Mouse (Mus musculus): ENCODE data around the gene Pik3cb. TPM values are rescaled to one million over a fixed set of nuclear protein-coding genes. Genes with fewer than 3 reads are reported as not detected.

The Pik3cb gene
- polyA plus RNA-seq, 1 experiment from 2014 or later = 0.90 TPM

DNA sequence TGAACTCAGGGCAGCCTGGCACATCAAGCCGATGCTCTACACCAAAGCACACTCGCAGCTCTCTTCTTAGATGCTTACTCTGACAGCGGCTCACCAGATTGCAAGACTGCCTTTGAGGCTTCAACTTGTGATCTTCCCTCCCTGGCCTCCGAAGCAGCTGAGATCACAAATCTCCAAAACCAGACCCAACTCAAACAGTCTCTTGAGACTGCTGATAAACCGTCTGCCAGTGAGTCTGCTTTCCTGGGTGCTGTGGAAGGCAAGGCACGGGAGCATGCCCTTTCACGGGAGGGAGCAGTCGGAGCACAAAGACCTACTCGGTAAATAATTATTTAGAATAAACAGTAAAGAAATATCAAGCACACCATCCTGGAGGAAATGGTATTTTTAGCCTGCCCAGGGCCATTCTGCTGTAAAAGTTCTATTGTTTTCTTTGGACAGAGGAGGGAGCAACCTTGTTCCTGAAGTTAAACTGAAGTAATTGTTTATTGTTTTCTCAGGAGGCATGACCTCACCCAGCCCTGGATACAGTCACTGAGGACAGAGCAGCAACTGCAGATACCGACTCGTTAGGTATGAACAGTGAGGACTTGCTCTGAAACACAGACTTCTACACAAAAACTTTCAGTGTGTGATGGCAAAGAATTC lies 41.8 kb downstream of the Pik3cb start:
- ATAC-seq (ENCODE audit: low FRiP score, low TSS enrichment) = peak; percentile 71; the same call in 1 of the 2 replicates
- H3K9ac ChIP-seq (replicated peaks; ENCODE audit: low read length) = no peak overlapping the region
- 33% methylated on average over 11 of the region's 11 CpGs for WGBS
- no peak overlapping the region for H3K4me3 ChIP-seq (ENCODE audit: low read length)
- no peaks in the 10 kb centered on the region for H3K36me3 ChIP-seq (ENCODE audit: insufficient read depth, low read length)
- no peaks in the 10 kb centered on the region for H3K9me3 ChIP-seq (ENCODE audit: low read length)
- no peak overlapping the region; the same call in 1 of the 2 replicates for H3K4me2 ChIP-seq (replicated peaks; ENCODE audit: low read depth, low read length)
- H3K27ac ChIP-seq (ENCODE audit: low read length) = peak overlapping the region; percentile 76
- H3K4me1 ChIP-seq (ENCODE audit: insufficient read depth, low read length) = peaks cover 7% of the 10 kb centered on the region
- H3K27me3 ChIP-seq (ENCODE audit: insufficient read depth, low read length) = no peaks in the 10 kb centered on the region

DNA sequence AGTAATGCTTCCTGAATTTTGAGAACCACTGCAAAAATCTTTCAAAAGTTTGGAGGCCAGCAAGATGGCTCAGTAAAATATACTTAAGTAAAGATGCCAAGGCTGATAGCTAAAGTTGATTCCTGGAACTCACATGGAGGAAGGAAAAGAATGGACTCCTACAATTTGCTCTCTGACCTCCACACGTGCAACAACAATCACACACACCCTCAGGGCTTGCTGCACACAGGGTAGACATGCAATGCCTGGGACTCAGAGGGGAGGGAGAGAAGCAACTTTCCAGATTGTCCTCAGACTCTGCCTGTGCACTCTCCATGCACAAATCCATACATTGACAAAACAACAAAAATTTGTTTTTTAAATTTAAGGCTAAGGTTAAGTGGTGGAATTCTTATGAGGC lies 42.8 kb downstream of the Pik3cb start:
- H3K9ac ChIP-seq (replicated peaks; ENCODE audit: low read length) = no peak overlapping the region
- no peaks in the 10 kb centered on the region for H3K27me3 ChIP-seq (ENCODE audit: insufficient read depth, low read length)
- no peaks in the 10 kb centered on the region for H3K9me3 ChIP-seq (ENCODE audit: low read length)
- H3K27ac ChIP-seq (ENCODE audit: low read length) = no peak overlapping the region
- H3K4me2 ChIP-seq (replicated peaks; ENCODE audit: low read depth, low read length) = no peak overlapping the region
- H3K4me1 ChIP-seq (ENCODE audit: insufficient read depth, low read length) = peaks cover 7% of the 10 kb centered on the region
- 35% methylated on average over 1 of the region's 1 CpGs for WGBS
- H3K4me3 ChIP-seq (ENCODE audit: low read length) = no peak overlapping the region
- no peaks in the 10 kb centered on the region for H3K36me3 ChIP-seq (ENCODE audit: insufficient read depth, low read length)
- ATAC-seq (ENCODE audit: low FRiP score, low TSS enrichment) = no peak

DNA sequence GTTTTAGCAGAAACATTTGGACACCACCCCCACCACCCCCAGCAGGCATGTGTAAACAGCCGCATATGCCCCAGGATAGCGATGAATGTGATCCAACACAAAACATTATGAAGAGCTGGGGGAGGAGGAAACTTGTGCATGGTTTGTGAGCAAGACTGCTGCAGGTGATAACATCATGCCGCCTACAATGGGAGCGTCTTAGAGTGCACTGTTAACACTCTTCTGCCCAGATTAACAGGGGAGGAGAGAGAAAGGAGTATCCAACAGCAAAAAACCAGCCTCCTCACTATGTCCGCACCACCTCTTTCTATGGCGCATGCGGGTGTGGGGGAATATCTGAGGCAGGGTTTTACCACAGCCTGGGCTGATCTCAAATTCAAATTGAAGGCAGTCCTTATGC lies 45.2 kb downstream of the Pik3cb start:
- ATAC-seq (ENCODE audit: low FRiP score, low TSS enrichment) = no peak

DNA sequence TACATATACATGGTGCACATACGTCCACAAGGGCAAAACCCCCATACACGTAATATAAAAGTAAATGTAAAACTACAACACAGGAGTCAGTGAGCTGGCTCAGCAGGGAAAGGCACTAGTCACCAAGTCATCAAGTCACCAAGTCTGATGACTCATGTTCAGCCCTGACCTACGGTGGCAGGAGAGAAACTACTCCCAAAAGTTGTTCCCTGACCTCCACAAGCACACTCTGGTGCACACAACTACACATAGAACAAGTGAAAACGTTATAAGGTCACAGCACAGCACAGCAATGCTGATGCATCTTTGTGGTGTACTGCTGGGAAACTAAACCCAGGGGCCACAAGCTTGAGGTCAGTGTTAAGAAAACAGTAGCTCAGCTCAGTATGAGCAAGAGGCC lies 49.9 kb downstream of the Pik3cb start:
- Histone ChIP-seq H3K4me2 (replicated peaks; ENCODE audit: low read depth, low read length) (no peak overlapping the region), H3K4me3 (ENCODE audit: low read length) (no peak overlapping the region), H3K9ac (replicated peaks; ENCODE audit: low read length) (no peak overlapping the region), H3K36me3 (ENCODE audit: insufficient read depth, low read length) (no peaks in the 10 kb centered on the region), H3K27ac (ENCODE audit: low read length) (no peak overlapping the region), H3K9me3 (ENCODE audit: low read length) (no peaks in the 10 kb centered on the region), H3K27me3 (ENCODE audit: insufficient read depth, low read length) (no peaks in the 10 kb centered on the region), H3K4me1 (ENCODE audit: insufficient read depth, low read length) (no peaks in the 10 kb centered on the region)
- 73% methylated on average over 4 of the region's 4 CpGs for WGBS
- no peak for ATAC-seq (ENCODE audit: low FRiP score, low TSS enrichment)

More for the DNA sequence above, 45.2 kb downstream of the Pik3cb start:
- H3K9ac ChIP-seq (replicated peaks; ENCODE audit: low read length) = no peak overlapping the region
- no peak overlapping the region for H3K4me2 ChIP-seq (replicated peaks; ENCODE audit: low read depth, low read length)
- no peaks in the 10 kb centered on the region for H3K36me3 ChIP-seq (ENCODE audit: insufficient read depth, low read length)
- no peaks in the 10 kb centered on the region for H3K27me3 ChIP-seq (ENCODE audit: insufficient read depth, low read length)
- H3K4me3 ChIP-seq (ENCODE audit: low read length) = no peak overlapping the region
- WGBS = 72% methylated on average over 7 of the region's 7 CpGs
- H3K4me1 ChIP-seq (ENCODE audit: insufficient read depth, low read length) = peaks cover 7% of the 10 kb centered on the region
- no peaks in the 10 kb centered on the region for H3K9me3 ChIP-seq (ENCODE audit: low read length)
- H3K27ac ChIP-seq (ENCODE audit: low read length) = no peak overlapping the region

DNA sequence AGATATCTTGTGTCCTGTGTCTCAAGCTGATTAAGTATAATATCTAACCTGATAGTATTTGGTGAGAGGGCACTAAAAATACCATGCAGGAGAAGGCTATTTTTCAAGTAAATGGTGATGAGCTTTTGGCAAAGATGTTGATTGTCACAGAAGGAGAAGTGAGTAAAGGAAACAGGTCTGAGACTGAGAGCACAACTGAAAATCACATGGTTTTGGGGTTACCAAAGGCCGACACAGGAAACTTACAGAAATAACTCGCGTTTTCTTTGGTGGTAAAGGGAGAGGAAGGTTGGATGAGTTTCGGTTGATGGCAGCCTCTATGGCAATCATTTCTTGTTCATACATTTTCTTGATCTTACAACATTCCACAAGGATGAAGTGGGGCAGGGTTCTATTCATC lies 50.5 kb downstream of the Pik3cb start:
- H3K27me3 ChIP-seq (ENCODE audit: insufficient read depth, low read length) = no peaks in the 10 kb centered on the region
- H3K27ac ChIP-seq (ENCODE audit: low read length) = no peak overlapping the region
- no peaks in the 10 kb centered on the region for H3K4me1 ChIP-seq (ENCODE audit: insufficient read depth, low read length)
- no peak overlapping the region for H3K9ac ChIP-seq (replicated peaks; ENCODE audit: low read length)
- 88% methylated on average over 4 of the region's 4 CpGs for WGBS
- H3K4me3 ChIP-seq (ENCODE audit: low read length) = no peak overlapping the region
- H3K36me3 ChIP-seq (ENCODE audit: insufficient read depth, low read length) = no peaks in the 10 kb centered on the region
- H3K4me2 ChIP-seq (replicated peaks; ENCODE audit: low read depth, low read length) = no peak overlapping the region
- no peak for ATAC-seq (ENCODE audit: low FRiP score, low TSS enrichment)
- no peaks in the 10 kb centered on the region for H3K9me3 ChIP-seq (ENCODE audit: low read length)

DNA sequence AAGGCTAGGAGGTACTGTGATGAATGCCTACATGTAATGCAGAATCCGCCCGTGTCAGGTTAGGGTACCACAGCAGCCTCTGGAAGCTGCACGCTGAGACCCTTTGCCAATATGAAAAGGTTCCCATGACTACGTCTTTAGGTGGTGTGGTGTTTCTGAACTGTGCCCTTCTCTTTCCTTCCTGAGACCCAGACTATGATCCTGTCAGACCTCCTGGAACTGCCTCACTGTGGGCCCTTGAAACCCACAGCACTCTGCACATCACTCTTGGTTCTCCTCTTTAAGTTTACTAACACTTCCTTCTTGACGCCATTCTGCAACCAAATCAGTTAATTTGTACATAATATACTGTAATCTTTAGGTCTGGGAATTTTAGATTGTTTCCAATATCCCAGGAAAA lies 58.7 kb downstream of the Pik3cb start:
- H3K27ac ChIP-seq (ENCODE audit: low read length) = no peak overlapping the region
- 96% methylated on average over 5 of the region's 5 CpGs for WGBS
- ATAC-seq (ENCODE audit: low FRiP score, low TSS enrichment) = no peak

DNA sequence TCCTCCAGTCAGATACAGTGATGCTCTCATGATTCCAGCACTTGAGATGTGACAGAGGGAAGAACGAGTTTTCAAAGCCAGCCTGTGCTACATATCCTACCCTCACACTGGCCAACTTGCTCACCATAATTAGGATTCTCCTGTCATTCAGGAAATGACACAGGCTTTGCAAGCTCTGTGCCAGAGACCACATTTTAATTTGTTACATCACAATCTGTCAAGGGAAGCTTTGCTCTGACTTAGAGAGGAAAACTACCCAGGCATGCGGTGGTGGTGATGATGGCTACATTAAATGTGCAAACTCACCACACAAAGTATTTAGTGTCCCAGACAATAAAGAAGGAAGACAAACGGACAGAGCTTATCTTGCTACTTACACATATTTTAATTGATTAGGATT lies 59.1 kb downstream of the Pik3cb start:
- WGBS = 82% methylated on average over 3 of the region's 3 CpGs
- Histone ChIP-seq H3K9me3 (ENCODE audit: low read length) (no peaks in the 10 kb centered on the region), H3K4me1 (ENCODE audit: insufficient read depth, low read length) (no peaks in the 10 kb centered on the region), H3K27me3 (ENCODE audit: insufficient read depth, low read length) (no peaks in the 10 kb centered on the region), H3K36me3 (ENCODE audit: insufficient read depth, low read length) (no peaks in the 10 kb centered on the region), H3K4me2 (replicated peaks; ENCODE audit: low read depth, low read length) (no peak overlapping the region), H3K9ac (replicated peaks; ENCODE audit: low read length) (no peak overlapping the region), H3K27ac (ENCODE audit: low read length) (no peak overlapping the region), H3K4me3 (ENCODE audit: low read length) (no peak overlapping the region)
- ATAC-seq (ENCODE audit: low FRiP score, low TSS enrichment) = no peak

More for the DNA sequence above, 58.7 kb downstream of the Pik3cb start:
- no peaks in the 10 kb centered on the region for H3K36me3 ChIP-seq (ENCODE audit: insufficient read depth, low read length)
- H3K9ac ChIP-seq (replicated peaks; ENCODE audit: low read length) = no peak overlapping the region
- no peaks in the 10 kb centered on the region for H3K27me3 ChIP-seq (ENCODE audit: insufficient read depth, low read length)
- H3K4me1 ChIP-seq (ENCODE audit: insufficient read depth, low read length) = no peaks in the 10 kb centered on the region
- H3K9me3 ChIP-seq (ENCODE audit: low read length) = no peaks in the 10 kb centered on the region
- H3K4me3 ChIP-seq (ENCODE audit: low read length) = no peak overlapping the region
- no peak overlapping the region for H3K4me2 ChIP-seq (replicated peaks; ENCODE audit: low read depth, low read length)

DNA sequence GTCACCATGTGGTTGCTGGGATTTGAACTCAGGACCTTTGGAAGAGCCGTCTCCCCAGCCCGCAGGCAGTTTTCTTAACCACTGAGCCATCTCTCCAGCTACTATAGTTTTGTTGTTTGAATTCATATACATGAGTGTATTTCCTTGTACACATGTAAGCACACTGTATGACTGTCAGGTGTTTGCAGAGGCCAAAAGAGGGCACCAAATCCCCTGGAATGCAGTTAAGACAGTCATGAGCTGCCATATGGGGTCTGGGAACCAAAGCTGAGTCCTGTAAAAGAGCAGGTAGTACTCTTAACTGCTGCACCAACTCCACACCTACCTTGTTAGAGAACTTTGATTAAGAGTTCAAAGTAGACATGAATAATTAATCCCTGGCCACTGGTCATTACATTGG lies 59.8 kb downstream of the Pik3cb start:
- Histone ChIP-seq H3K4me3 (ENCODE audit: low read length) (no peak overlapping the region), H3K4me2 (replicated peaks; ENCODE audit: low read depth, low read length) (no peak overlapping the region), H3K27me3 (ENCODE audit: insufficient read depth, low read length) (no peaks in the 10 kb centered on the region), H3K9me3 (ENCODE audit: low read length) (no peaks in the 10 kb centered on the region), H3K4me1 (ENCODE audit: insufficient read depth, low read length) (no peaks in the 10 kb centered on the region), H3K36me3 (ENCODE audit: insufficient read depth, low read length) (no peaks in the 10 kb centered on the region), H3K27ac (ENCODE audit: low read length) (no peak overlapping the region), H3K9ac (replicated peaks; ENCODE audit: low read length) (no peak overlapping the region)
- no peak for ATAC-seq (ENCODE audit: low FRiP score, low TSS enrichment)
- 98% methylated on average over 2 of the region's 2 CpGs for WGBS

DNA sequence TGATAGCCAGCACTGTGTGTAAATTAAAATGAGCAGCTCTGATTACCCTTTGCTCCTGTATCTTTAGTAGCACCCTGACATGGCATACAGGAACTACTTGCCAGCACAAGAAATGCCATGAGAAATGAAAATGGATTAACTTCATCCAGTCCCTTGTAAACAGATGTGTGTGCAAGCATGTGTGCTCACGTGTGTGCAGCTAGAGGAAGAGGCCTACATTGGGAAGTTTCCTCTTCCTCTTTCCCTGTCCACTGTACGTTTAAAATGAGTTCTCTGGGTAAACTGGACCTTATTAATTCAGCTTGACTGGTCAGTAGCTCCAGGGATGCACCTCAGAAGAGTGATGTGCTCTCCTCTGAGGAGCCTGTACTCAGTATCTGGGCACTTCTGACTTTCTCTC lies 66.0 kb downstream of the Pik3cb start:
- Histone ChIP-seq H3K4me3 (ENCODE audit: low read length) (no peak overlapping the region), H3K9me3 (ENCODE audit: low read length) (no peaks in the 10 kb centered on the region), H3K9ac (replicated peaks; ENCODE audit: low read length) (no peak overlapping the region), H3K4me1 (ENCODE audit: insufficient read depth, low read length) (no peaks in the 10 kb centered on the region), H3K27me3 (ENCODE audit: insufficient read depth, low read length) (no peaks in the 10 kb centered on the region), H3K36me3 (ENCODE audit: insufficient read depth, low read length) (no peaks in the 10 kb centered on the region), H3K27ac (ENCODE audit: low read length) (no peak overlapping the region), H3K4me2 (replicated peaks; ENCODE audit: low read depth, low read length) (no peak overlapping the region)
- no peak for ATAC-seq (ENCODE audit: low FRiP score, low TSS enrichment)
- 69% methylated on average over 2 of the region's 2 CpGs for WGBS

DNA sequence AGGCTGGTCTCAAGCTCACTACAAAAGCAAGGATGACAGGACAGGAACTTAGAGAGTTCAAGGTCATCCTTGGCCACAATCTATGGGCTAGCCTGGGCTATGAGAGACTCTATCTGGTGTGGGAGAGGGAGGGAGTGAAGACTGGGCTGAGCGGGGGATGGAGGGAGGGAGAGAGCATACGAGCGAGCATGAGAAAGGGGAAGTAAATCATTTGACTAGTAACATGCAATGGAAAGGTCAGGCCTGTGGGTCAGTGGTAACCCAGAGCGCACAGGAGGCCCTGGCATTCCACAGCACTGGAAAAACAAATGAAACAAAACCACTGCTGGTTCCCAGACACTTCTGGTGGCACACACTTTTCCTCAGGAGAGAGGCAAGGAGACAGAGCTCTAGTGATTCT lies 67.9 kb downstream of the Pik3cb start:
- no peak for ATAC-seq (ENCODE audit: low FRiP score, low TSS enrichment)
- Histone ChIP-seq H3K4me3 (ENCODE audit: low read length) (no peak overlapping the region), H3K36me3 (ENCODE audit: insufficient read depth, low read length) (no peaks in the 10 kb centered on the region), H3K4me2 (replicated peaks; ENCODE audit: low read depth, low read length) (no peak overlapping the region), H3K27ac (ENCODE audit: low read length) (no peak overlapping the region), H3K9me3 (ENCODE audit: low read length) (no peaks in the 10 kb centered on the region), H3K9ac (replicated peaks; ENCODE audit: low read length) (no peak overlapping the region), H3K27me3 (ENCODE audit: insufficient read depth, low read length) (no peaks in the 10 kb centered on the region), H3K4me1 (ENCODE audit: insufficient read depth, low read length) (no peaks in the 10 kb centered on the region)
- WGBS = 44% methylated on average over 4 of the region's 4 CpGs
